Mouse (Mus musculus): ENCODE measurements around the gene Plcd4.
"Not testable (repeated sequence)": the region's sequence is repeated elsewhere in the genome, so short reads cannot be mapped to it uniquely, and the experiment has no call there.

Plcd4 gene

DNA sequence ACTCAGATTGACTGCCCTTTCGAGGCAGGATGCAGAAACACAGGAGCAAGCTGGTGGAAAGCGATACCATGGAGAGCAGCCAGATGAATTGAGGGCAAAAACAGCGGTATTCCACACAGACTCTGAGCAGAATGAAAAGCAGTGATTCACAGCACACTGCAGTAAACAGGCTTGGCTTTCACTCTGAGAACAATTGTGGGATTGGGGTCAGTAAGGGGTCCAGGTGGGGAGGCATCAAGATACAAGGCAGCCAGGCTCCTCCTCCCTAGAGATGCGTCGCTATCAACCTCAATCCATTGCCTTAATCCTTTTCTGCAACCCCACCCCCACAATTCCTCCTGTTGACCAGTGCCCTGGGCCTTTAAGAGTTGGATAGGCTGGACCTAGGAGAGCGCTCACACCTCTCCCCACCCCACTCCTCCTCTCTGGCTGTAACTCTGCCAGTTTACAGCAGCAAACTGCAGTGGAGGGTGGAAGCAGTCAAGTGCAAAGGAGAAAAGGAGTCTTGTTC, at the start of gene Plcd4:
Gene Plcd4, plus strand, starts transcription at position 438 of the 511 bp plus-strand sequence.
- DNase-seq = peak; percentile 81

DNA sequence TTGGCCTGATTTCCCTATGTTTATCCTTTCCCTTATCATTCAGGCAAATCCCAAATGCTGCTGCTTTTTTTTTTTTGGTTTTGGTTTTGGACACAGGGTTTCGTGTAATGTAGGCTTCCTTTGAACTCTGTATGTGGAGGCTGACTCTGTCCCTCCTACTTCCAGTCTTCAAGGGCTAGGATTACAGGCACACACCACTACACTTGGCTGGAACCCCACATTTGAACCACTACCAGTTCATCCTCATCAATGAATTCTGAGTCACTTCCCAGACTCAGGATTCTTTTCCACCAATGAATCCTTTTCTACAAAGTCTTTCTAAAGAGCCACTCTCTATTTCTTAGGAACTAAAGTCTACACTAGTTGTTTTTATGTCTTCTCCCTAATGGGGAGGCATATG, 41.6 kb upstream of the Plcd4 start:
- no peak for DNase-seq

GRCm38 (mm10) chr1:74505393-74505720, 37.3 kb upstream of the Plcd4 start:
- DNase-seq = no peak

- DNase-seq = peak; percentile 100
Measured at GRCm38 (mm10) chr1:74505721-74506464, 36.8 kb upstream of the Plcd4 start, which contains the start of gene Cnot9. Cnot9 (plus strand) TSS chr1:74506058.

DNA sequence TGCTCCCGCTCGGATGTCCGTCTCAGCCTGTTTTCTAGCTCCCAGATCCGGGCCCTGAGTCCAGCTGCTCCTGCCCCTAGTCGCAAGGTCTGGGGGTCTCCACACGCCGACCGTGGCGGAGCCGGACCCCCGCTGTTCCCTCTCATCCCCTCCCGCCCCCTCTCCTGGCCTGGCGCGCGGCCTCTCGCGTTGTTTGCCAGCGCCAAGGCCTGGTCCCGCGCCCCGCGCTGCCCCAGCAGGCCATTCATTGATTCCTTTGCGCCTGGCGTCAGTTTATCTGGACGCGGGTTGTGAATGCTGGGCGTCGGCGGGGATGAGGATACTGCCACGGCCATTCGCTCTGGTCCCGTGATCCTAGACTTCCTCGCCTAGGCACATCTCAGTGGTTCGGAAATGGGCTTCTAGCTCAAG, 36.2 kb upstream of the Plcd4 start:
- DNase-seq = no peak

DNA sequence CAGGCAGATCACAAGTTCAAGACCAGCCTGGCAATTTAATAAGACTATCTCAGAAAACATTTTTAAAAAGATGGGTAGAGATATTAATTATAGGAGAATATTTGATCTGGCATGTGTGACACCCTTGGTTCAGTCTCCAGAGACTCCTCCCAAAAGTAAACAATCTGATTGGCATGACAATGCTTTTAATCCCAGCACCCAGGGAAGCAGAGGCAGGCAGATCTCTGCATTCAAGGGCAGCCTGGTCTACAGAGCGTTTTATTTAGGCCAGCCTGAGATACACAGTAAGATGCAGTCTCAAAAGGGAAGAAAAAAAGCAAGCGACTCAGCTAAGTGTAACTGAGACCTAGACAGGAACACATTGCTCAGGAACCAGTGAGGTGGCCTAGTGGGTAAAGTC, 34.9 kb upstream of the Plcd4 start:
- DNase-seq = no peak

DNA sequence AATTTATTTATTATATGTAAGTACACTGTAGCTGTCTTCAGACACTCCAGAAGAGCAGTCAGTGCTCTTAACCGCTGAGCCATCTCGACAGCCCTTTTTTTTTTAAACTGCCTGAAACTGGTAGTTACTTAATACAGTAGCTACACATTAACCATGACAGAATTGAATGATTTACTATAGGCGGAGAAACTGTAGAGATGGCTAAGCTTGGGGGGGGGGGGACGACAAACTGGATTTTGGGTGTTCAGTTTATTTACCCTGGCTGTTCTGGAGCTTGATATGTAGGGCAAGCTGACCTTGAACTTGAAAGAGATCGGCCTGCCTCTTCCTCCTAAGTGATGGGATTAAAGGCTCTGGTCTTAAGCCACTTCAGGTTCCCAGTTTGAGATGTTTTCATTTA, 31.4 kb upstream of the Plcd4 start:
- no peak for DNase-seq

GRCm38 (mm10) chr1:74512999-74513398, 29.7 kb upstream of the Plcd4 start:
- DNase-seq = not testable (repeated sequence)

GRCm38 (mm10) chr1:74519875-74520274, 22.8 kb upstream of the Plcd4 start:
- no peak for DNase-seq

DNA sequence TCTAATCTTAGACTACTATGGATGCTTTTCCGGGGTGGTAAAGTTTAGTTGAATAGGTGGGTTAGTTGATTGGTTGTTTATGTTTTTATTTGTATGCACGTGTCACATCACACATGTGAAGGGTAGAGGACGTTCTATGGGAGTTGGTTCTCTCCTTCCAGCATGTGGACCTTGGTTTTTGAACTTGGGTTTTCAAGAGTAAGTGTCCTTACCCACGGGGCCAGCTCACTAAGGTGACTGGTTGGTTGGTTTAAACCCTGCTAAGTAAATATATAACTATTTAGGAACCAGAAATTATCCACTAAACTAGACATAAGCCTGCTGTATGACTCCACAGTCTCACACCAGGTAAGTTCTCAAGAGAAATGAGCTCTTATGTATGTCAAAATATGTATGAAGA, 17.9 kb upstream of the Plcd4 start:
- DNase-seq = no peak

DNA sequence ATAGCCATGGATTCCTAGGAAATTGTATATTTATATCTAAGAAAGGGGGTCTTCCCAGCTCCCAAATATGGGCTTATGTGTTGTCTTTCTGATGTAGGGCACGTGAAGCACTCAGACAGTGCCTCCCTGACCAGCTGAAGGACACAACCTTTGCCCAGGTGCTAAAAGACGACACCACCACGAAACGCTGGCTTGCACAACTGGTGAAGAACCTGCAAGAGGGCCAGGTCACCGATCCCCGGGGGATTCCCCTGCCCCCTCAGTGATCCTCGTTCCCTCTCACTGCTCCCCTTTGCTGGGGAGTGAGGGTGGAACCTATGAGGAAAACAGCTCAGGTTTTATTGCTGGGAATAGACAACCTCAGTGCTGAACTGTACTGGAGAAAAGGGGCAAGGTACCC, 14.1 kb upstream of the Plcd4 start:
- no peak for DNase-seq

DNA sequence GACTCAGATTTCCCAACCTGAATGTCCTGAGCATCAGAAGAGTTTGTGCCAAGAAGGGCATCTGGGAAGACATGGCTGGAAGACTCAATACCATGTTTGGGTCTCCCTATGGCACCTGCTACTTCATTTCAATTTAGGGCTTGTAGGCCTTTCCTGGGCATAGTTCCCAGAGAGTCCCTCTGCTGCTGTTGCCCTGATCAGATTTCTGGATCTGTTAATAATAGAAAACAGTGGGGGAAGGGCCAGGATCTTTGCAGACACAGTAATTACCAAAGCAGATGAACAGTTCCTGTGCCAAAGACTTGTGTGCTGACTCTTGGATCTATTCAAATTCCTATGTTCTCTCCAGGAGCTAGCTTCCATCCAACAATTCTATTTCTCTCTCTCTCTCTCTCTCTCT, 4.0 kb upstream of the Plcd4 start:
- DNase-seq = peak; percentile 48

- no peak for DNase-seq
Measured at GRCm38 (mm10) chr1:74544184-74544583, 1.5 kb downstream of the Plcd4 start, which contains the start of gene Usp37. Usp37 (minus strand) TSS chr1:74544284.

GRCm38 (mm10) chr1:74559061-74559460, 16.4 kb downstream of the Plcd4 start:
- DNase-seq = no peak

DNA sequence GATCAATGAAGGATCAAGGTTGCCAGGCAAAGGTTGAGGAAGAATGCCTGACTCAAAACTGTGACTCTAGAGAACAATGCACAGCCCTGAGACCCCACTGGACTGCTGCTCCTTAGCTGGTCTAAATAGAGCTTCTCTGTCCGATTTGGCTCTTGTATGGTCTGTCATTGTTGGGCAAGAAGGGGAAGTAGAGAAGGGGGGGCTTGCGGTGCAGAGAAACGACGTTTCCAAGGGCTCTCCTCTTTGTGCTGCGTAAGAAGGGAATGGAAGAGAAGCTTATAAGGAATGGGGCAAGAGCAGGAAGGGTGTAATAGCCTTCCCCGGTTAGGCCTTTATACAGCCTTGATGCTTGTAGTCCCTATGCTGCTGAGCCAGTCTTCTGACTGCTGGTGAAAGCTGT, 23.1 kb downstream of the Plcd4 start:
- no peak for DNase-seq

GRCm38 (mm10) chr1:74569739-74570719, 27.3 kb downstream of the Plcd4 start:
- no peak for DNase-seq

DNA sequence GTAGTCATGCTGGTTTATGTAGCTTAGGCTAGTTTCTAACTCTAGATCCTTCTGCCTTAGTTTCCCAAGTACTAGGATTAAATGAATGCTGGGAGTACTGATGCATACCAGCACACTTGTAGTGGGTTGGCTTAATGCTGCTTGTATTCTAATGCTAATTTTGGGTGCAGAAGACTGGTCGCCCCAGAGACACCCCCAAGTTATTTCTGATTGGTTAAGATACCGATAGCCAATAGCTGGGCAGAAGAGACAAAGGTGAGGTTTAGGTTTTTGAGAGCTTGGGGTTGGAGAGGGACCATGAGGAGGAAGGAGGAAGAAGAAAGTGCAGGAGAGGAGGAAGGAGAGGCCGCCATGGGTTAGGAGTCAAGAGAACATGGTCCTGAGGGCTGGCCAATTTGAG, 39.9 kb downstream of the Plcd4 start:
- no peak for DNase-seq

- DNase-seq = no peak
Measured at GRCm38 (mm10) chr1:74584616-74585398, 42.1 kb downstream of the Plcd4 start.

DNA sequence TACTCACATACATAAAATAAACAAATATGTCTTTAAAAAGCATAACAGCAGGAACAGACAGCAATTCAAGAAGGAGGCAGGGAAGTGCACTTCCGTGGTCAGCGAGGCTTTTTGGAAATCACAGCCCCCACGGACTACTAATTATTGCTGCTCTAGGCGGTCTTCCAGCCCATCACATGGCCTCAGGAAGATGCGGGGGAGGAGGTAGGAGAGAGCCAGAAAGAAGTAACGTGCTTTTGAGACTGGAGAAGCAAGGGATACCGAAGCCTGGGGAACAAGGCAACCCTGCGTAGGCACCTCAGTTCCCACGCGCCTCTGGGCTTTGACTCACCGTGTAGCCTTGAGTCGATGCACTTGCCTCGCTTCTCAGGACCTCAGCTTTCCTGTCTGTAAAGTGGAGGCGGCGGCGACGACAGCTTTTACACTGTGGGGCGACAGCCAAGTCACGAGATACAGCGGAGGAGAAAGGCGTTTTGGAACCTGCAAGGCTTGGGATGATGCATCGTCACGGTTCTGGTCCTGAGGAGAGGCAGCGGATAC, 44.6 kb downstream of the Plcd4 start:
- DNase-seq = no peak

GRCm38 (mm10) chr1:74587773-74588445, 45.2 kb downstream of the Plcd4 start, which contains the start of the genes Zfp142 and Bcs1l:
Zfp142 (minus strand) TSS chr1:74588246.
Bcs1l (plus strand) TSS chr1:74588289.
- DNase-seq = peak; percentile 100

- no peak for DNase-seq
Measured at GRCm38 (mm10) chr1:74594434-74594833, 51.7 kb downstream of the Plcd4 start.

All from cerebellum, adult 9-10 months (tissue).